Mouse (Mus musculus) erythroblast, embryonic 14.5 days (primary cell): ENCODE measurements around the gene Ldha.

Experiments
- GATA1 ChIP-seq: IDR thresholded peaks from 2 replicates; pipeline ENCODE4 v1.6.1; 2012; ENCODE audit warnings: low read length, inconsistent platforms, mixed read lengths
- TAL1 ChIP-seq: IDR thresholded peaks from 3 replicates; pipeline ENCODE4 v1.6.1; 2012; ENCODE audit warnings: low read length, inconsistent platforms, mixed read lengths

DNA sequence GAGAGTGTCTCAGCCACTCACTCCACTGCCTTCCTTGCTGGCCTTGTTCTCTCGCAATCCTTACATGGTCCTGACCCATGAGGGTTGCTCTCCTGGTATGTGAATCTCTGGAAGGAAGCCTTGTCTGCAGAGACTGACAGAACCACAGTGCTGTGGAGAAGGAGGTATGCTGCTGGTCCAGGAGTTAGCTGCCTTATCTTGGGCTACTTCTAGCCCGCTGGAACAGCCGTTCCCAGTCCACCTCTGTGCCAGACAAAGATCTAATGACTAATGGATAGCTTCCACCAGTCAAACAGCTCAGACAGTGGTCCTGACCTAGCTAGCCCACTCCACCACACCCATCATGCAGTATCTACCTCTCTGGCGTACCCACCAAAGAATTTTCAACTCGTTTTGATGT, 4.9 kb upstream of the Ldha start:
- no peak for TF ChIP-seq GATA1
- no peak for TF ChIP-seq TAL1
